ENCODE assay signal across 9 mouse cellular contexts in genomic region chr6:88197313-88198069, GRCm38 (mm10). TPM values are rescaled to one million over a fixed set of nuclear protein-coding genes. Genes with fewer than 3 reads are reported as not detected.
A peak's percentile ranks its signal among the peaks of the same experiment; 100 is the strongest.
DNase-seq lines count a peak whose midpoint lies in the region; ATAC-seq lines count a peak whose summit lies in the region.
"Had no signal": no experiment of that assay in that cellular context is flagged by ENCODE, and none has a peak within 500 bp of the region (broad histone marks: within the 10 kb centered on the region; RNA-seq: fewer than 3 reads in every experiment).

No protein-coding gene starts in this region.

- intact Hi-C loops in left cerebral cortex, postnatal 14 days (cut with DNase I), result no loop called here
- intact Hi-C loops in gastrocnemius, postnatal 36 days (cut with DNase I), result no loop called here

- H3K36me3 ChIP-seq in heart, embryonic 16.5 days (ENCODE audit: control insufficient read depth, insufficient read depth), result no peaks in the 10 kb centered on the region
- H3K36me3 ChIP-seq in limb, embryonic 12.5 days, result no peaks in the 10 kb centered on the region
- H3K36me3 ChIP-seq in midbrain, embryonic 16.5 days (ENCODE audit: control insufficient read depth, insufficient read depth, low read length), result no peaks in the 10 kb centered on the region

- no peak for ATAC-seq in heart, embryonic 16.5 days (replicated peaks; ENCODE audit: extremely low read depth, insufficient read depth, low FRiP score)
- no peak for ATAC-seq in limb, embryonic 12.5 days (ENCODE audit: insufficient number of reproducible peaks, insufficient read depth, low FRiP score, low TSS enrichment, low read depth)
- ATAC-seq in midbrain, embryonic 16.5 days, result no peak

- peak overlapping the region; percentile 51 for H3K27ac ChIP-seq in brown adipose tissue, adult 24 weeks (replicated peaks; ENCODE audit: low read depth, low read length)
- peak overlapping the region; percentile 56 for H3K27ac ChIP-seq in heart, embryonic 16.5 days (ENCODE audit: low read length)
- no peak overlapping the region for H3K27ac ChIP-seq in limb, embryonic 12.5 days
- no peak overlapping the region for H3K27ac ChIP-seq in midbrain, embryonic 16.5 days (ENCODE audit: low read length)

- peaks cover 2% of the 10 kb centered on the region; the same call in 1 of the 2 replicates for H3K4me1 ChIP-seq in brown adipose tissue, adult 24 weeks (ENCODE audit: control insufficient read depth, insufficient read depth, insufficient read length, low read length)
- H3K4me1 ChIP-seq in heart, embryonic 16.5 days (ENCODE audit: control insufficient read depth, insufficient read depth, low read length), result peaks cover 26% of the 10 kb centered on the region
- peaks cover 58% of the 10 kb centered on the region for H3K4me1 ChIP-seq in limb, embryonic 12.5 days (replicated peaks)
- H3K4me1 ChIP-seq in midbrain, embryonic 16.5 days (ENCODE audit: control insufficient read depth, insufficient read depth, low read length), result peaks cover 27% of the 10 kb centered on the region

- peak overlapping the region; percentile 62 for H3K4me3 ChIP-seq in brown adipose tissue, adult 24 weeks (ENCODE audit: insufficient read depth, low read depth, low read length)
- H3K4me3 ChIP-seq in heart, embryonic 16.5 days (ENCODE audit: low read length), result peak overlapping the region; percentile 63
- H3K4me3 ChIP-seq in limb, embryonic 12.5 days (replicated peaks), result peak overlapping the region; percentile 48
- peak overlapping the region; percentile 31 for H3K4me3 ChIP-seq in midbrain, embryonic 16.5 days (ENCODE audit: low read depth, low read length)

- peak; percentile 63 for DNase-seq in 3134 (ENCODE audit: extremely low read depth, insufficient read length, low spot score)
- DNase-seq in left cerebral cortex, postnatal 14 days (ENCODE audit: low spot score in 2 of 2), result no peak
- DNase-seq in gastrocnemius, postnatal 36 days, result no peak
- DNase-seq in thymus, postnatal 0 days (ENCODE audit: low spot score), result no peak

- WGBS in heart, embryonic 16.5 days, result 2% methylated on average over 39 of the region's 39 CpGs
- under 1% methylated on average over 39 of the region's 39 CpGs for WGBS in limb, embryonic 12.5 days
- WGBS in midbrain, embryonic 16.5 days, result 1% methylated on average over 36 of the region's 39 CpGs

- H3K4me2 ChIP-seq in heart, embryonic 16.5 days (ENCODE audit: low read depth, low read length), result peak overlapping the region; percentile 72
- peak overlapping the region; percentile 84 for H3K4me2 ChIP-seq in limb, embryonic 12.5 days
- H3K4me2 ChIP-seq in midbrain, embryonic 16.5 days (ENCODE audit: low read length), result peak overlapping the region; percentile 48

- H3K9ac ChIP-seq in heart, embryonic 16.5 days (ENCODE audit: low read length), result peak overlapping the region; percentile 63
- H3K9ac ChIP-seq in limb, embryonic 12.5 days (replicated peaks), result peak overlapping the region; percentile 53
- peak overlapping the region; percentile 54 for H3K9ac ChIP-seq in midbrain, embryonic 16.5 days (ENCODE audit: low read depth, low read length)

- H3K9me3 ChIP-seq in heart, embryonic 16.5 days (replicated peaks; ENCODE audit: control insufficient read depth, low read length), result no peaks in the 10 kb centered on the region
- no peaks in the 10 kb centered on the region for H3K9me3 ChIP-seq in limb, embryonic 12.5 days
- no peaks in the 10 kb centered on the region for H3K9me3 ChIP-seq in midbrain, embryonic 16.5 days (replicated peaks; ENCODE audit: control insufficient read depth, low read length, poor library complexity, severe bottlenecking)

- peaks cover 92% of the 10 kb centered on the region for H3K27me3 ChIP-seq in heart, embryonic 16.5 days (ENCODE audit: control insufficient read depth, insufficient read depth, low read length)
- peaks cover 100% of the 10 kb centered on the region for H3K27me3 ChIP-seq in limb, embryonic 12.5 days
- peaks cover 56% of the 10 kb centered on the region for H3K27me3 ChIP-seq in midbrain, embryonic 16.5 days (ENCODE audit: control insufficient read depth, insufficient read depth, low read depth, low read length)

RNA-seq across cellular contexts. Expression of gene Gata2, which starts 3.8 kb away (rescaled TPM):
- polyA plus RNA-seq in brown adipose tissue, adult 24 weeks (2012; ENCODE audit: insufficient read depth, insufficient read length, missing spikeins), result 4.7 and 7.0 TPM in 2 replicates
- 14.9 and 15.5 TPM in 2 replicates for polyA plus RNA-seq in heart, embryonic 16.5 days (2015; fragmentation: Nextera tagmentation; extraction: Ambion mirVana)
- 5.7 and 8.6 TPM in 2 replicates for polyA plus RNA-seq in limb, embryonic 12.5 days (2016; fragmentation: Nextera tagmentation; extraction: Ambion mirVana)
- 13.0 and 15.0 TPM in 2 replicates for polyA plus RNA-seq in midbrain, embryonic 16.5 days (2015; fragmentation: Nextera tagmentation; extraction: Ambion mirVana)
- 1 to 10 TPM; 4.9 to 6.2 TPM for total RNA-seq in left cerebral cortex, postnatal 14 days (2021)
- 1 to 10 TPM; 4.2 to 4.3 TPM for total RNA-seq in gastrocnemius, postnatal 36 days (2021)
- 1.6 and 1.8 TPM in 2 replicates for polyA plus RNA-seq in thymus, postnatal 0 days (2015; fragmentation: Nextera tagmentation; extraction: Ambion mirVana)

RNA-seq across cellular contexts. Expression of gene Dnajb8, which starts 24.6 kb away (rescaled TPM):
- polyA plus RNA-seq in brown adipose tissue, adult 24 weeks (2012; ENCODE audit: insufficient read depth, insufficient read length, missing spikeins), result not detected in 2 replicates
- polyA plus RNA-seq in heart, embryonic 16.5 days (2015; fragmentation: Nextera tagmentation; extraction: Ambion mirVana), result not detected in 2 replicates
- polyA plus RNA-seq in limb, embryonic 12.5 days (2016; fragmentation: Nextera tagmentation; extraction: Ambion mirVana), result not detected in 2 replicates
- not detected in 2 replicates for polyA plus RNA-seq in midbrain, embryonic 16.5 days (2015; fragmentation: Nextera tagmentation; extraction: Ambion mirVana)
- total RNA-seq in left cerebral cortex, postnatal 14 days (2021), result not detected
- not detected for total RNA-seq in gastrocnemius, postnatal 36 days (2021)
- not detected in 2 replicates for polyA plus RNA-seq in thymus, postnatal 0 days (2015; fragmentation: Nextera tagmentation; extraction: Ambion mirVana)
- total RNA-seq: neutrophil, adult 5-6 weeks had no signal

Comparison
In these comparisons a context has a peak if more than half of its experiments do, and no peak if none do; other contexts are left out.
1. H3K27ac ChIP-seq: peak in brown adipose tissue, adult 24 weeks (single experiment) and heart, embryonic 16.5 days (single experiment); none in limb, embryonic 12.5 days (single experiment) and midbrain, embryonic 16.5 days (single experiment).
2. Peak in every context shown above with its lines, with median percentiles within 50 percentile points of each other: H3K4me3 ChIP-seq, H3K4me2 ChIP-seq and H3K9ac ChIP-seq.